Mouse (Mus musculus): Measurements from ENCODE around the gene Ovgp1.

- TF ChIP-seq CHD2 (IDR thresholded peaks at IDR 0.05; ENCODE audit: low read depth, low read length) (no peak), ZC3H11A (IDR thresholded peaks at IDR 0.05; ENCODE audit: borderline replicate concordance, low read depth, low read length) (no peak), ZNF384 (IDR thresholded peaks at IDR 0.05; ENCODE audit: low read depth, low read length) (no peak), HCFC1 (IDR thresholded peaks at IDR 0.05; ENCODE audit: borderline replicate concordance, insufficient read depth, low read length) (no peak), MAFK (IDR thresholded peaks at IDR 0.05; ENCODE audit: insufficient read depth, low read depth, low read length) (no peak)
Measured at GRCm38 (mm10) chr3:106021840-106022239, 48.3 kb downstream of the Ovgp1 start.
